Mouse (Mus musculus) liver, embryonic 15.5 days (tissue): ENCODE measurements around the gene Riox1. TPM values are rescaled to one million over a fixed set of nuclear protein-coding genes. Genes with fewer than 3 reads are reported as not detected.
"Not testable (repeated sequence)": the region's sequence is repeated elsewhere in the genome, so short reads cannot be mapped to it uniquely, and the experiment has no call there.

Experiments
- ATAC-seq: fragments of 200-750 bp; cut with Nextera tagmentation; 2 replicates; pipeline ENCODE4 v1.8.0; 2017; ENCODE audit warnings: moderate number of reproducible peaks, mild to moderate bottlenecking, moderate library complexity; ENCODE audit not compliant: insufficient read depth
- H3K27ac ChIP-seq: fragments of 300-500 bp; sonication (generic); replicated peaks from 2 replicates; pipeline ENCODE4 v1.5.1; 2015; ENCODE audit warnings: mild to moderate bottlenecking, inconsistent platforms
- H3K27me3 ChIP-seq: fragments of 300-500 bp; sonication (generic); 2 replicates; pipeline ENCODE4 v1.6.1; 2015; ENCODE audit warnings: mild to moderate bottlenecking, inconsistent platforms
- H3K36me3 ChIP-seq: fragments of 300-500 bp; sonication (generic); replicated peaks from 2 replicates; pipeline ENCODE4 v1.6.1; 2015; ENCODE audit warnings: moderate library complexity, mild to moderate bottlenecking, inconsistent platforms
- H3K4me1 ChIP-seq: fragments of 300-500 bp; sonication (generic); replicated peaks from 2 replicates; pipeline ENCODE4 v1.6.1; 2015; ENCODE audit warnings: inconsistent platforms
- H3K4me2 ChIP-seq: fragments of 300-500 bp; sonication (generic); 2 replicates; pipeline ENCODE4 v1.6.1; 2015; ENCODE audit warnings: moderate library complexity, mild to moderate bottlenecking, inconsistent platforms
- H3K4me3 ChIP-seq: fragments of 300-500 bp; sonication (generic); replicated peaks from 2 replicates; pipeline ENCODE4 v1.5.1; 2015; ENCODE audit warnings: mild to moderate bottlenecking, inconsistent platforms
- H3K9ac ChIP-seq: fragments of 300-500 bp; sonication (generic); 2 replicates; pipeline ENCODE4 v1.6.1; 2015; ENCODE audit warnings: moderate library complexity, mild to moderate bottlenecking, inconsistent platforms
- H3K9me3 ChIP-seq: fragments of 300-500 bp; sonication (generic); replicated peaks from 2 replicates; pipeline ENCODE4 v1.6.1; 2016; ENCODE audit warnings: inconsistent platforms
- WGBS: fragments of 180-500 bp; shearing (Covaris S2); methylation state at CpG from one replicate; pipeline ENCODE4 v1.1.7; 2015; ENCODE audit warnings: mixed read lengths; ENCODE audit not compliant: insufficient replicate concordance; 5-methylcytosine and 5-hydroxymethylcytosine counted together
- polyA plus RNA-seq: library from polyadenylated mRNA; unstranded; fragments of >200 nt; fragmentation: Nextera tagmentation; extraction: Ambion mirVana; gene quantifications from 2 replicates; pipeline ENCODE4 v1.2.1, GENCODE M21; 2015

Gene Riox1
- polyA plus RNA-seq, 1 experiment from 2014 or later = 7.1 TPM

DNA sequence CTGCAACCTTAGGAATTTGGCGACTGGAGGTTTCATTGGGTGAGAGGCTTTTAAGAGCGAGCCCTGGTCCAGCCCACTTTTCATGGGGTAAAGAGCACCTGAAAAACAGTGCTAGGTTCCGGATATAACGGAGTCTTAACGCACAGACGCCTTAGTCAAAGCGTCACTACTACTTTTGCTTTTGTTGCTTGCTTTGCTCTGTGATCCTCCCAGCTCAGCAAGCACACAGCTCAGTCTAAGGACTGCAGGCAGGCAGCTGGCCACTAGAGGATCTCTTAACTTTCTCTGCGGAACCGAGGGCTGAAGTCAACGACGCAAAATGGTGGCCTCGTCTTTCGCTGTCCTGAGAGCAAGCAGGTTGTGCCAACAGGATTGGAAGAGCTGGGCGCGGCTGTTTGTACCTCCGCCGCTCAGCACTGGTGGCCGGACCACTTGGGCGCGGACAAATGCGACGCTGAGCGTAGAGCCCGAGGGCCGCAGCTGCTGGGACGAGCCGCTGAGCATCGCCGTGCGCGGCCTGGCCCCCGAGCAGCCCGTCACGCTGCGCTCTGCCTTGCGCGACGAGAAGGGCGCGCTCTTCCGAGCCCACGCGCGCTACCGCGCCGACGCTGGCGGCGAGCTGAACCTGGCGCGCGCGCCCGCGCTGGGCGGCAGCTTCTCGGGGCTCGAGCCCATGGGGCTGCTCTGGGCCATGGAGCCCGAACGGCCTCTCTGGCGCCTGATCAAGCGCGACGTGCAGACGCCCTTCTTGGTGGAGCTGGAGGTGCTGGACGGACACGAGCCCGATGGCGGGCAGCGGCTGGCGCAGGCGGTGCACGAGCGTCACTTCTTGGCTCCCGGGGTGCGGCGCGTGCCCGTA lies 37.4 kb downstream of the Riox1 start, which contains the start of gene Acot2:
Acot2 (plus strand) TSS at position 279 of the 859 bp plus-strand sequence.
- Histone ChIP-seq H3K4me2 (peak within 1 kb of the TSS; percentile 77), H3K4me1 (peaks cover 11% of the 10 kb centered on the region), H3K36me3 (no peaks in the 10 kb centered on the region), H3K27ac (peak within 1 kb of the TSS; percentile 80), H3K4me3 (peak within 1 kb of the TSS; percentile 62), H3K9me3 (no peaks in the 10 kb centered on the region), H3K27me3 (no peaks in the 10 kb centered on the region), H3K9ac (peak within 1 kb of the TSS; percentile 54)
- WGBS = under 1% methylated on average over 80 of the region's 80 CpGs
- peak; percentile 75 for ATAC-seq

DNA sequence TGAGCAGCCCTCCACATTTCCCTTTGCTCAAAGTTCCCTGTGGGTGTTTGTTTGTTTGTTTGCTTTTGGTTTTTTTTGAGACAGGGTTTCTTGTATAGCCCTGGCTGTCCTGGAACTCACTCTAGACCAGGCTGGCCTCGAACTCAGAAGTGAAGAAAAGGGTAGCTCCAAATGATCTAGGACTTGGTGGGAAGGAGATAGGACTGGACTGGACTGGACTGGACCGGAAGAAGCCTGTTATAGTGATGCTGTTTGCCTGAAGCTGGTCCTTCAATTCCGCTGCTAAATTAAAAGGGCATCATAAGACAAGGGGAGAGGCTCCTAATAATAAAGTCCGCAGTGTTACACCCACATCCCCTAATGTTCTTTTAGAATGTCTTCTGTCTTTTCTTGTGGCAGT lies 38.1 kb downstream of the Riox1 start:
- 0 out of 2 replicates have a peak, but pooled peaks cover 2% of the 10 kb centered on the region for H3K36me3 ChIP-seq
- H3K4me2 ChIP-seq = peak overlapping the region; percentile 77
- H3K9ac ChIP-seq = peak overlapping the region; percentile 54
- peak overlapping the region; percentile 80 for H3K27ac ChIP-seq
- peaks cover 11% of the 10 kb centered on the region for H3K4me1 ChIP-seq
- ATAC-seq = no peak
- no peaks in the 10 kb centered on the region for H3K27me3 ChIP-seq
- H3K9me3 ChIP-seq = no peaks in the 10 kb centered on the region
- 52% methylated on average over 4 of the region's 4 CpGs for WGBS
- H3K4me3 ChIP-seq = peak overlapping the region; percentile 62

DNA sequence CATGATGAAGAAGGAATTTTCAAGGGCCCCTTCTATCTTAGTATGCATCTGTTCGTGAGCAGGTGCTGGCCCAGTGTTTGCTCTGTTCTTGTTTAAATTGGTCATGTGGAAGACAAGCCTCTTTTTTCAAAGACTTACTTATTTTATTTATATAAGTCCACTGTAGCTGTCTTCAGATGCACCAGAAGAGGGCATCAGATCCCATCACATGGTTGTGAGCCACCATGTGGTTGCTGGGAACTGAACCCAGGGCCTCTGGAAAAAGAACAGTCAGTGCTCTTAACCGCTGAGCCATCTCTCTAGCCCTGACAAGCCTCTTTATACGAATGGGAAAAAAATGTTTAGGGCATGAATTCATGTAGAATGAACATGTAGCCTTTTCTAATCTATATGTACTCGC lies 39.0 kb downstream of the Riox1 start:
- Histone ChIP-seq H3K4me2 (no peak overlapping the region), H3K36me3 (0 out of 2 replicates have a peak, but pooled peaks cover 2% of the 10 kb centered on the region), H3K27me3 (no peaks in the 10 kb centered on the region), H3K9me3 (no peaks in the 10 kb centered on the region), H3K4me1 (peaks cover 11% of the 10 kb centered on the region), H3K4me3 (no peak overlapping the region), H3K27ac (no peak overlapping the region), H3K9ac (no peak overlapping the region)
- WGBS = 74% methylated on average over 4 of the region's 4 CpGs
- no peak for ATAC-seq

DNA sequence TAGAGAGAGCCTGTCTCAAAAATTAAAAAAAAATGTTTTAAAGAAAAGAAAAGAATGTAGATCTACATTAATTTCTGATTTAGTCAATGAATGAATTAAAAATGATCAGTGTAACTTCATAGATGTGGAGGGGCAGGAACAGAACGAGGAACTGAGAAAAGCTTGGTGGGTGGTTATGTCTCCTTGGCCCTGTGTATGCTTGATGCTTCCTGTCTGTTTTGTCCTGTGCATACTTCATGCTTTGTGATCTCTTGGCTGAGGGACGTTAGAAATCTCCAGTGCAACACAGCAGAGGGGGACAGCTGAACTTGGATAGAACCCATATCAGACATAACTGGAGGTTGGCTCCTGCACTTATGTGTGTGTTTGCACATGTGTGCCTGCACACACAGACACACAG lies 46.8 kb downstream of the Riox1 start:
- H3K36me3 ChIP-seq = 0 out of 2 replicates have a peak, but pooled peaks cover 2% of the 10 kb centered on the region
- no peak overlapping the region for H3K9ac ChIP-seq
- no peak for ATAC-seq
- H3K27me3 ChIP-seq = no peaks in the 10 kb centered on the region
- 33% methylated on average over 2 of the region's 2 CpGs for WGBS
- H3K9me3 ChIP-seq = no peaks in the 10 kb centered on the region
- no peak overlapping the region for H3K4me3 ChIP-seq
- no peak overlapping the region for H3K27ac ChIP-seq
- H3K4me1 ChIP-seq = peaks cover 4% of the 10 kb centered on the region; the same call in 1 of the 2 replicates
- H3K4me2 ChIP-seq = no peak overlapping the region

DNA sequence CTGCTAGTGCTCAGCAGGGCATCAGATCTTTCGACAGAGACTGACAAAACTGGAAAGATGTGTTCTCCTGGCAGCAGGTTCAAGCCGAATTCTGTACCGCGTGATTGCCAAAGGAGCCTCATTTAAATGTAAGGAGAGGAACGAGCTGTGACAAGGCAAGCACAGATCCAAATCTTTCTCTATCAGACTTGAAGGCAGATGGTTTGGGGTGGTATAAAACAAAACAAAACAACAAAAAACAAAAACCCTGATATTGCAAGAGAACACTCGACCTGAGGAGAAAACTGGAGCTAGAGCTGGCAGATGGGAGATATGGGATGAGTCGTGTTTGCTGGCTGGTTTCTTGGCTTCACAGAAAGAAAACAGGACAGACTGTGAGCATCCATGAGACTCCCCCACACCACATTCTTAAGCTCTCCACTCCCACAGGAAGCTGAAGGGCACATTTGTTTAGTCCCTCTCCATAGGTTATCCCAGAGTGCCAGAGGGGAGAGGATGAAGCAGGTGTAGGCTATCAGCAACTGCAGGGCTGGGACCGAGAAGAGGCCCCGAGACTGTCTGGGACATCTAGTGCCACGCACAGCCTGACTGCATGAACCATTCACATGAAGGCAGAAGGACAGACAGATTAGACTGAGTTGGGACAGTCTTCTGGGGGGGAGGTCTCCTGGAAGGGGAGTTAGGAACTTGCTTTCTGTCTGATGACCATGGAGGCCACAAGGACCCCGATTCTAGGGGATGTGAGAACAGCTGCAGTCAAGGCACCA lies 48.1 kb downstream of the Riox1 start:
- Histone ChIP-seq H3K4me2 (no peak overlapping the region), H3K9ac (no peak overlapping the region), H3K27ac (no peak overlapping the region), H3K4me1 (peaks cover 4% of the 10 kb centered on the region; the same call in 1 of the 2 replicates), H3K9me3 (no peaks in the 10 kb centered on the region), H3K36me3 (no peaks in the 10 kb centered on the region), H3K27me3 (no peaks in the 10 kb centered on the region), H3K4me3 (no peak overlapping the region)
- WGBS = 49% methylated on average over 11 of the region's 11 CpGs
- no peak; the same call in 1 of the 2 replicates for ATAC-seq

DNA sequence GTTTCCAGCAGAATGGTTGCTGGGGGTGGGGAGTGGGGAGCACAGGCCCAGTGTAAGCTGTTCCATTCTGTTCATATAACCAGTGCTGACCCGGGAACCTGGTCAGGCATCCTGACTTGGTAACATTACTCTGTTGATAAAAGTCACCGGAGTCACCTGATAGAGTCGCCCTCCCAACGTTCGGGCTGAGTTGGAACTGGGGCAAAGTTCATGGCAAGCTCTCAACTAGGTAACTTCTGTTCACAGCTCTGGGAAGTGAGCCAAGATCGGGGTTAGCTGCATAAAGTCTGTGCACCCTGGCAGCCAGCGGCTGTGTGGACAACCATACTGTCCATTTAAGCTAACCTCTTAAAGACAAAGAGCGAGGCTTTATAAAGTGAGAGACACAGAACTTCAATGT lies 48.8 kb downstream of the Riox1 start:
- H3K27ac ChIP-seq, H3K4me1 ChIP-seq, H3K4me2 ChIP-seq, H3K36me3 ChIP-seq, H3K4me3 ChIP-seq, H3K27me3 ChIP-seq, H3K9me3 ChIP-seq, H3K9ac ChIP-seq: not testable (repeated sequence)
- ATAC-seq = peak; percentile 77
- WGBS = 56% methylated on average over 8 of the region's 8 CpGs

DNA sequence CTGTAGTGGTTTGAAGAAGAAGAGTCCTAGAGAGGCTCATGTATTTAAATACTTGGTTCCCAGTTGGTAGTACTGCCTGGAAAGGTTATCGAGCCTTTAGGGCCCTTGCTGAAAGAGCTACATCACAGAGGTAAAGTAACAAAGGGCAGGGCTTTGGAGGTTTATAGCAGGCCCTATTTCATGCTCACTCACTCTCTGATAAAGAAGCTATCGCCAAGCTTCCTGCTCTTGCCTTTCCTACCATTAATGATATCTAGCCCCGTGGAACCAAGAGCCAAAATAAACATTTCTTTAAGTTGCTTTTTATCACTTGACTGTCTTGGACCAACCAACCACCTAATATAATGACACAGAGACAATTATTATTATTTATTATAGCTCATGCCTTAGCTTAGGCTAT lies 50.0 kb downstream of the Riox1 start:
- Histone ChIP-seq H3K9ac (no peak overlapping the region), H3K4me2 (no peak overlapping the region), H3K9me3 (no peaks in the 10 kb centered on the region), H3K27me3 (no peaks in the 10 kb centered on the region), H3K4me3 (no peak overlapping the region), H3K36me3 (no peaks in the 10 kb centered on the region), H3K27ac (no peak overlapping the region), H3K4me1 (peaks cover 4% of the 10 kb centered on the region; the same call in 1 of the 2 replicates)
- ATAC-seq = no peak
- 55% methylated on average over 3 of the region's 3 CpGs for WGBS

Other genes with a start within 250 kb of the Riox1 start
- 0.78 and 1.7 TPM in 2 replicates for gene Papln, start 187.0 kb upstream of the Riox1 start, polyA plus RNA-seq
- 15.0 and 15.9 TPM in 2 replicates for gene Numb, start 28.7 kb upstream of the Riox1 start, polyA plus RNA-seq
- gene Heatr4, start 34.2 kb downstream of the Riox1 start, polyA plus RNA-seq = not detected in 2 replicates
- gene Acot2, start 37.3 kb downstream of the Riox1 start, polyA plus RNA-seq = 12.4 and 12.6 TPM in 2 replicates
- gene Acot1, start 58.9 kb downstream of the Riox1 start, polyA plus RNA-seq = 35.8 and 44.5 TPM in 2 replicates
- 10.4 and 11.2 TPM in 2 replicates for gene Acot4, start 87.8 kb downstream of the Riox1 start, polyA plus RNA-seq
- not detected in 2 replicates for gene Gm49366, start 88.3 kb downstream of the Riox1 start, polyA plus RNA-seq
- gene Acot3, start 101.5 kb downstream of the Riox1 start, polyA plus RNA-seq = 6.6 and 7.4 TPM in 2 replicates
- 0.06 TPM in 1 of 2 replicates, not detected in the other for gene Acot5, start 118.7 kb downstream of the Riox1 start, polyA plus RNA-seq
- 0.44 and 0.66 TPM in 2 replicates for gene Acot6, start 150.0 kb downstream of the Riox1 start, polyA plus RNA-seq
- 0.23 and 0.24 TPM in 2 replicates for gene Dnal1, start 163.8 kb downstream of the Riox1 start, polyA plus RNA-seq
- gene Pnma1, start 197.9 kb downstream of the Riox1 start, polyA plus RNA-seq = 0.16 and 0.24 TPM in 2 replicates